In the genomic region with DNA sequence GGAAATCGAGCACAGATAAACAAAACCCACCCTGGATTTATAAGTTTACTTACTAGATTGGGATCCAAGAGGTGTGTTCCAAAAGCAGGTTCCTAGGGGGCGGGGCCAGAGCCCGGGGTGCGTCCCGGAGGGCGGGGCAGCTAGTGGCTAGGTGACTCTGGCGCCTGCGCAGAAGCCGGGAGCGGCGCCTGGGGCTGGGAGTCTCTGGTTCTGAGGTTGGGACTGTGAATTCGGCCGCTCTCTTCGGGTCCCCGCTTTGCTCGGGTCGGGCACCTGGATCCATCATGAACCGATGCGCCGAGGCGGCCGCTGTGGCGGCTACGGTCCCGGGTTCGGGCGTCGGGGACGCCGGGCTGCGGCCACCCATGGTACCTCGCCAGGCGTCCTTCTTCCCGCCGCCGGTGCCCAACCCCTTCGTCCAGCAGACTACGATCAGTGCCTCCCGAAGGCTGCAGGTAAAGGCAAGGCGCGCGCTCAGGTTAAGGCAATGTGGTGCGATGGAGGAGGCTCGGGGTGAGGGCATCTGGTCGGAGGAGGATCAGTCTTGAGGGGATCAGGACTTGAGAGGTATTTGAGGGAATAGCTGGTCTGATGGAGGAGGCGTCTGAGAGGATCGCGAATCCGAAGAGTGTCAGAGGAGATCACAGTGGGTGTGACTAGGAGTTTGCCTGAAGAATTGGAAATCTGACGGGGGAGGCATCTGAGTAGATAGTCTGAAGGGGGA, we compare ENCODE assay signal across 8 mouse cellular contexts. TPM values are rescaled to one million over a fixed set of nuclear protein-coding genes. Genes with fewer than 3 reads are reported as not detected.
DNase-seq lines count a peak whose midpoint lies in the region; ATAC-seq and TF ChIP-seq lines count a peak whose summit lies in the region.

A gene (plus strand): TSS at position 169 of the 724 bp plus-strand sequence.

- in situ Hi-C loops in Patski (cut with MboI; ENCODE audit: low pct_unique_long_range_greater_than_20kb), result loop anchor here (5.0 kb wide), 1 partner anchor 33 kb away; no protein-coding TSS in a partner anchor

- H3K4me2 ChIP-seq in hindbrain, embryonic 12.5 days (replicated peaks), result peak within 1 kb of the TSS; percentile 74
- H3K4me2 ChIP-seq in lung, postnatal 0 days (replicated peaks; ENCODE audit: low read depth, low read length), result peak within 1 kb of the TSS; percentile 60

- H3K9ac ChIP-seq in hindbrain, embryonic 12.5 days, result peak within 1 kb of the TSS; percentile 79
- no peak within 1 kb of the TSS for H3K9ac ChIP-seq in lung, postnatal 0 days (replicated peaks; ENCODE audit: low read depth)

- no peaks in the 10 kb centered on the region for H3K36me3 ChIP-seq in hindbrain, embryonic 12.5 days
- no peaks in the 10 kb centered on the region for H3K36me3 ChIP-seq in lung, postnatal 0 days (ENCODE audit: insufficient read depth, low read length)

- no peaks in the 10 kb centered on the region for H3K27me3 ChIP-seq in Patski
- peaks cover 10% of the 10 kb centered on the region; the same call in 1 of the 2 replicates for H3K27me3 ChIP-seq in hindbrain, embryonic 12.5 days
- no peaks in the 10 kb centered on the region for H3K27me3 ChIP-seq in lung, postnatal 0 days (replicated peaks; ENCODE audit: insufficient read depth, low read length)

- POLR2A ChIA-PET in Patski (lab: Charles Lee), result no interaction called here

- peaks cover 11% of the 10 kb centered on the region for H3K4me1 ChIP-seq in hindbrain, embryonic 12.5 days
- peaks cover 3% of the 10 kb centered on the region; the same call in 1 of the 2 replicates for H3K4me1 ChIP-seq in lung, postnatal 0 days (ENCODE audit: insufficient read depth, low read depth, low read length)

- peak; percentile 63 for ATAC-seq in Patski
- ATAC-seq in hindbrain, embryonic 12.5 days (ENCODE audit: low FRiP score), result peak; percentile 70
- ATAC-seq in lung, postnatal 0 days, result peak; percentile 71

- H3K27ac ChIP-seq in hindbrain, embryonic 12.5 days, result no peak within 1 kb of the TSS
- H3K27ac ChIP-seq in lung, postnatal 0 days (ENCODE audit: low read length), result no peak within 1 kb of the TSS

- no peak for TF ChIP-seq EP300 in lung, postnatal 0 days (IDR thresholded peaks at IDR 0.05)

- CTCF ChIA-PET in Patski (lab: Charles Lee), result interaction anchor here (1.0 to 2.0 kb wide), 2 partner anchors 12 to 37 kb away, joined by 4 to 6 read pairs; no protein-coding TSS in a partner anchor

- no peak for DNase-seq in Patski (ENCODE audit: low read depth, low spot score)
- peak; percentile 82 to 88 for DNase-seq in cerebellum, postnatal 10 days
- peak; percentile 55 to 65 for DNase-seq in frontal cortex, postnatal 14 days (ENCODE audit: low spot score in 2 of 2)
- DNase-seq in layer of hippocampus, postnatal 14 days (ENCODE audit: low spot score in 2 of 2), result peak; percentile 69 to 78
- DNase-seq in lung, postnatal 0 days (ENCODE audit: low spot score), result peak; percentile 84
- peak; percentile 59 for DNase-seq in ovary, adult 18-20 months (ENCODE audit: low spot score)
- peak; percentile 46 for DNase-seq in thymus, postnatal 0 days (ENCODE audit: low spot score)

- WGBS in hindbrain, embryonic 12.5 days, result under 1% methylated on average over 50 of the region's 50 CpGs
- under 1% methylated on average over 50 of the region's 50 CpGs for WGBS in lung, postnatal 0 days

- TF ChIP-seq CTCF in Patski (IDR thresholded peaks at IDR 0.05), result no peak
- no peak for TF ChIP-seq CTCF in lung, postnatal 0 days (IDR thresholded peaks at IDR 0.05)

- 0 out of 2 replicates have a peak, but pooled peaks cover 2% of the 10 kb centered on the region for H3K9me3 ChIP-seq in hindbrain, embryonic 12.5 days (replicated peaks)
- H3K9me3 ChIP-seq in lung, postnatal 0 days (ENCODE audit: low read length), result no peaks in the 10 kb centered on the region

- H3K4me3 ChIP-seq in hindbrain, embryonic 12.5 days, result peak within 1 kb of the TSS; percentile 62
- H3K4me3 ChIP-seq in lung, postnatal 0 days (ENCODE audit: low read depth, low read length), result peak within 1 kb of the TSS; percentile 40

RNA-seq across cellular contexts. Expression of the gene that starts here (rescaled TPM):
- 7.9 TPM for polyA plus RNA-seq in Patski (2021)
- 6.6 and 9.2 TPM in 2 replicates for polyA plus RNA-seq in hindbrain, embryonic 12.5 days (2016; fragmentation: Nextera tagmentation; extraction: Ambion mirVana)
- 10 to 100 TPM in 1 of 2 experiments, 1 to 10 TPM in 1; 8.6 to 12.2 TPM for total RNA-seq in layer of hippocampus, postnatal 14 days (2021)
- 7.6 and 9.4 TPM in 2 replicates for polyA plus RNA-seq in lung, postnatal 0 days (2015; fragmentation: Nextera tagmentation; extraction: Ambion mirVana)
- polyA plus RNA-seq in thymus, postnatal 0 days (2015; fragmentation: Nextera tagmentation; extraction: Ambion mirVana), result 20.2 and 25.5 TPM in 2 replicates
